In the genomic region with DNA sequence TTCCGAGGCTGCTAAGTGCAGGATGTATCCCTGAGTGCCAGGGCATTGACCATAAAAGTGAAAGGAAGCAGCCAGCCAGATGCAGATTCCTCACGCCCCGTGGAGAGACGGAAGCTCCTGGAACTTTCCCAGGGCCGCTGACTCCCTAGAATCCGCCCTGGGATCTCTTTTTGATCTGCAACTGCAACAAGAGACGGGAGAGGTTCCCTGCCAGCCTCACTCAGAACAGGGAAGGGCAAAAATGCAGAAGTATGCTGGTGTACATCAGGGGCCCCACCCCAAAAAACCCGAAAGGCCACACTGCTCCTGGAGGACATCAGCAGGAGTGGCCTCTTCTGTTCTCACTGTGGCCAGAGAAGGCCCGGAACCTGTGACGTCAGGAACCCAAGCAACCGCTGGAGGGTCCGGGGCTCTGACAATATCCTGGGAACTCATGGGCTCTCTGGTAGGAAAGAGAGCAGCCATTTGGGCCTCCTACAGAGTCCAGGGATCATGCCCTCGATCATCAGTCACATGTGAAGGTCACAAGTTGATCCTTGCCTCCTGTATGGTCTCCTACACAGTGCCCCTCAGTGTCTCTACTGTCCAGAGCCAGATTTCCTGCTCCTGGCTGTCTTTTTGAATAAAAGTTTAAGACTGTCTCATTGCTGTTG, we compare ENCODE assay signal across 8 mouse cellular contexts. TPM values are rescaled to one million over a fixed set of nuclear protein-coding genes. Genes with fewer than 3 reads are reported as not detected.
DNase-seq lines count a peak whose midpoint lies in the region; ATAC-seq and TF ChIP-seq lines count a peak whose summit lies in the region.

No protein-coding gene starts in this region.

- H3K27ac ChIP-seq in kidney, embryonic 14.5 days (ENCODE audit: low read depth, low read length), result no peak overlapping the region
- no peak overlapping the region for H3K27ac ChIP-seq in embryonic facial prominence, embryonic 15.5 days (replicated peaks)
- no peak overlapping the region for H3K27ac ChIP-seq in intestine, embryonic 14.5 days (ENCODE audit: low read depth)
- peak overlapping the region; percentile 64 for H3K27ac ChIP-seq in liver, postnatal 0 days (ENCODE audit: low read depth)
- no peak overlapping the region; the same call in 1 of the 2 replicates for H3K27ac ChIP-seq in forebrain, embryonic 15.5 days (replicated peaks)

- H3K4me2 ChIP-seq in kidney, embryonic 14.5 days (replicated peaks; ENCODE audit: low read depth, low read length), result no peak overlapping the region
- peak overlapping the region; percentile 21 for H3K4me2 ChIP-seq in embryonic facial prominence, embryonic 15.5 days (replicated peaks)
- H3K4me2 ChIP-seq in intestine, embryonic 14.5 days (ENCODE audit: low read length), result peak overlapping the region; percentile 22; the same call in 1 of the 2 replicates
- peak overlapping the region; percentile 66 for H3K4me2 ChIP-seq in liver, postnatal 0 days (ENCODE audit: low read depth, low read length)
- no peak overlapping the region for H3K4me2 ChIP-seq in forebrain, embryonic 15.5 days (replicated peaks)

- ATAC-seq in kidney, embryonic 14.5 days (ENCODE audit: low FRiP score, low TSS enrichment), result no peak
- no peak for ATAC-seq in embryonic facial prominence, embryonic 15.5 days (ENCODE audit: insufficient number of reproducible peaks, low FRiP score, low TSS enrichment, low read depth)
- no peak for ATAC-seq in intestine, embryonic 14.5 days (replicated peaks; ENCODE audit: low FRiP score, low TSS enrichment, low read depth)
- ATAC-seq in liver, postnatal 0 days, result no peak
- ATAC-seq in forebrain, embryonic 15.5 days (replicated peaks), result no peak
- no peak for ATAC-seq in megakaryocyte-erythroid progenitor cell, adult 5-6 weeks (replicated peaks; ENCODE audit: low FRiP score, low TSS enrichment, poor library complexity, severe bottlenecking)

- TF ChIP-seq CTCF in liver, postnatal 0 days (IDR thresholded peaks at IDR 0.05; ENCODE audit: low read depth), result no peak

- H3K4me1 ChIP-seq in kidney, embryonic 14.5 days (ENCODE audit: control insufficient read depth, insufficient read depth, low read length), result peaks cover 37% of the 10 kb centered on the region
- H3K4me1 ChIP-seq in embryonic facial prominence, embryonic 15.5 days, result peaks cover 74% of the 10 kb centered on the region
- H3K4me1 ChIP-seq in intestine, embryonic 14.5 days (replicated peaks; ENCODE audit: control insufficient read depth, insufficient read depth, low read length), result peaks cover 51% of the 10 kb centered on the region
- H3K4me1 ChIP-seq in liver, postnatal 0 days (ENCODE audit: insufficient read depth), result peaks cover 42% of the 10 kb centered on the region
- peaks cover 37% of the 10 kb centered on the region for H3K4me1 ChIP-seq in forebrain, embryonic 15.5 days

- no peak overlapping the region for H3K4me3 ChIP-seq in kidney, embryonic 14.5 days (ENCODE audit: low read length)
- no peak overlapping the region for H3K4me3 ChIP-seq in embryonic facial prominence, embryonic 15.5 days (replicated peaks)
- no peak overlapping the region for H3K4me3 ChIP-seq in intestine, embryonic 14.5 days (ENCODE audit: low read depth, low read length)
- no peak overlapping the region for H3K4me3 ChIP-seq in liver, postnatal 0 days (ENCODE audit: low read depth, low read length)
- no peak overlapping the region for H3K4me3 ChIP-seq in forebrain, embryonic 15.5 days

- H3K36me3 ChIP-seq in kidney, embryonic 14.5 days (ENCODE audit: control insufficient read depth, insufficient read depth, low read length), result no peaks in the 10 kb centered on the region
- no peaks in the 10 kb centered on the region for H3K36me3 ChIP-seq in embryonic facial prominence, embryonic 15.5 days
- no peaks in the 10 kb centered on the region for H3K36me3 ChIP-seq in intestine, embryonic 14.5 days (ENCODE audit: control insufficient read depth, insufficient read depth, low read length)
- no peaks in the 10 kb centered on the region for H3K36me3 ChIP-seq in liver, postnatal 0 days (replicated peaks; ENCODE audit: insufficient read depth, low read length)
- no peaks in the 10 kb centered on the region for H3K36me3 ChIP-seq in forebrain, embryonic 15.5 days

- no peak overlapping the region for H3K9ac ChIP-seq in kidney, embryonic 14.5 days (ENCODE audit: low read depth, low read length)
- H3K9ac ChIP-seq in embryonic facial prominence, embryonic 15.5 days, result no peak overlapping the region
- no peak overlapping the region for H3K9ac ChIP-seq in intestine, embryonic 14.5 days (ENCODE audit: low read length)
- H3K9ac ChIP-seq in liver, postnatal 0 days (replicated peaks), result peak overlapping the region; percentile 2; the same call in 1 of the 2 replicates
- H3K9ac ChIP-seq in forebrain, embryonic 15.5 days (replicated peaks), result no peak overlapping the region

- H3K27me3 ChIP-seq in kidney, embryonic 14.5 days (ENCODE audit: control insufficient read depth, insufficient read depth, low read length), result no peaks in the 10 kb centered on the region
- no peaks in the 10 kb centered on the region for H3K27me3 ChIP-seq in embryonic facial prominence, embryonic 15.5 days
- H3K27me3 ChIP-seq in intestine, embryonic 14.5 days (replicated peaks; ENCODE audit: control insufficient read depth, insufficient read depth, low read length), result no peaks in the 10 kb centered on the region
- H3K27me3 ChIP-seq in liver, postnatal 0 days (ENCODE audit: insufficient read depth, low read length), result peaks cover 17% of the 10 kb centered on the region; the same call in 1 of the 2 replicates
- H3K27me3 ChIP-seq in forebrain, embryonic 15.5 days, result peaks cover 23% of the 10 kb centered on the region; the same call in 1 of the 2 replicates

- WGBS in kidney, embryonic 14.5 days, result 46% methylated on average over 13 of the region's 13 CpGs
- WGBS in embryonic facial prominence, embryonic 15.5 days, result 37% methylated on average over 13 of the region's 13 CpGs
- 43% methylated on average over 13 of the region's 13 CpGs for WGBS in intestine, embryonic 14.5 days
- 26% methylated on average over 13 of the region's 13 CpGs for WGBS in liver, postnatal 0 days (ENCODE audit: insufficient replicate concordance)
- WGBS in forebrain, embryonic 15.5 days, result 64% methylated on average over 13 of the region's 13 CpGs

- H3K9me3 ChIP-seq in kidney, embryonic 14.5 days (ENCODE audit: control insufficient read depth, low read length), result no peaks in the 10 kb centered on the region
- no peaks in the 10 kb centered on the region for H3K9me3 ChIP-seq in embryonic facial prominence, embryonic 15.5 days (replicated peaks)
- no peaks in the 10 kb centered on the region for H3K9me3 ChIP-seq in intestine, embryonic 14.5 days (ENCODE audit: control insufficient read depth, low read length)
- no peaks in the 10 kb centered on the region for H3K9me3 ChIP-seq in liver, postnatal 0 days (ENCODE audit: low read length)
- no peaks in the 10 kb centered on the region for H3K9me3 ChIP-seq in forebrain, embryonic 15.5 days

- no peak for TF ChIP-seq EP300 in liver, postnatal 0 days (IDR thresholded peaks at IDR 0.05; ENCODE audit: low read depth)

- peak; percentile 61 for DNase-seq in kidney, adult 11 months
- DNase-seq in intestine, embryonic 14.5 days (ENCODE audit: low spot score), result no peak
- DNase-seq in liver, postnatal 0 days, result no peak
- no peak for DNase-seq in right cerebral cortex, postnatal 25 days

RNA-seq across cellular contexts. Expression of gene Tmem51, which starts 2.3 kb away (rescaled TPM):
- polyA plus RNA-seq in kidney, embryonic 14.5 days (2014; fragmentation: Nextera tagmentation; extraction: Ambion mirVana), result 16.7 and 23.0 TPM in 2 replicates
- polyA plus RNA-seq in embryonic facial prominence, embryonic 15.5 days (2015; fragmentation: Nextera tagmentation; extraction: Ambion mirVana), result 18.3 and 20.2 TPM in 2 replicates
- polyA plus RNA-seq in intestine, embryonic 14.5 days (2014; fragmentation: Nextera tagmentation; extraction: Ambion mirVana), result 42.9 and 45.5 TPM in 2 replicates
- 13.7 and 15.7 TPM in 2 replicates for polyA plus RNA-seq in liver, postnatal 0 days (2015; fragmentation: Nextera tagmentation; extraction: Ambion mirVana)
- polyA plus RNA-seq in forebrain, embryonic 15.5 days (2015; fragmentation: Nextera tagmentation; extraction: Ambion mirVana), result 6.5 and 6.6 TPM in 2 replicates
- total RNA-seq in megakaryocyte-erythroid progenitor cell, adult 5-6 weeks (2014; fragmentation: Nextera tagmentation), result 0.42 TPM in 1 of 2 replicates, not detected in the other
- not detected in 2 replicates for total RNA-seq in megakaryocyte-erythroid progenitor cell, adult 5-6 weeks (2017)

Comparison
In these comparisons a context has a peak if more than half of its experiments do, and no peak if none do; other contexts are left out.
1. H3K4me2 ChIP-seq: peak in embryonic facial prominence, embryonic 15.5 days (single experiment), intestine, embryonic 14.5 days (single experiment) and liver, postnatal 0 days (single experiment); none in kidney, embryonic 14.5 days (single experiment) and forebrain, embryonic 15.5 days (single experiment).